In the genomic region with DNA sequence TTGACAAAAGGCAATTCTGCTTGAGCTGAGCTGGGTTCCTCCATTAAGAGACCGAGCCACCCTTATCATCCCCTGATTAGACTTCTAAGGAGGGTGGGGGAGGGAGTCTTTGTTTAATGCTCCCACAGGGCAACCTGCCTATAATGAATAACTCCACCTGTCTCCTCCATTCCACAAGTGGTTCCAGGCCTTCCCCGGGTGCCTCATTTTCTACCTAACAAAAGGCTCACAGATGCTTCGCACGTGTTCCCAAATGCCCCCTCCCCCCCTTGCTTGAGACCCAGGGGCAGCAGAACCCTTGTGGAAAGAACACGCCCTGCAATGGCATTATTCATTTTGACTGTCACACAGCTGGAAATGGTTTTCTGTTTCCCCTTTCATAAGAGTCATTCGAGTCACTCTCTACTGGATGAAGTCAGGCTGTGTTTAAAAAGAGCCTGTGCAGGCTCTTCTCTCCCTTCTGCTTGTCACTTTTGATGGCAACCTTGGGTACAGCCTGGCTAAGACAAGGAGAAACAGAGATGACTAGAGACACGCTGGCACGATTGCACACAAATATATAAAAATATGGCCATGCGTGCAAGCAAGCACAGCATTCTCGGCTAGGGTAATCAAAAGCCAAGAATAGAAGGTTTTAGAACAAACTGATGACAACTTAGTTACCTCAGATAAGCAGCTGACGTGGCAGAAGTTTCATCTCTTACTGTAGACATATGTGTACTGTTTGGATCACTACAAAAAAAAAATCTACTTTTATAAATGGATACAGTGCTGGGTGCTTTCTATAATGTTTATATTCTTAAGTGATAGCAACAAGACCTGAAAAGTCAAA, we compare ENCODE assay signal across 9 mouse cellular contexts. TPM values are rescaled to one million over a fixed set of nuclear protein-coding genes. Genes with fewer than 3 reads are reported as not detected.
DNase-seq lines count a peak whose midpoint lies in the region; ATAC-seq lines count a peak whose summit lies in the region.
"Had no signal": no experiment of that assay in that cellular context is flagged by ENCODE, and none has a peak within 500 bp of the region (broad histone marks: within the 10 kb centered on the region; RNA-seq: fewer than 3 reads in every experiment).

No protein-coding gene starts in this region.

- H3K4me3 ChIP-seq in heart, embryonic 12.5 days: no peak overlapping the region
- H3K4me3 ChIP-seq in heart, embryonic 11.5 days (ENCODE audit: low read depth, low read length): no peak overlapping the region
- no peak overlapping the region for H3K4me3 ChIP-seq in intestine, embryonic 14.5 days (ENCODE audit: low read depth, low read length)
- H3K4me3 ChIP-seq in midbrain, embryonic 13.5 days (replicated peaks): no peak overlapping the region
- H3K4me3 ChIP-seq: liver, embryonic 13.5 days had no signal

- peaks cover 30% of the 10 kb centered on the region for H3K4me1 ChIP-seq in heart, embryonic 12.5 days (replicated peaks)
- H3K4me1 ChIP-seq in heart, embryonic 11.5 days (ENCODE audit: control insufficient read depth, insufficient read depth, low read length): peaks cover 23% of the 10 kb centered on the region
- peaks cover 51% of the 10 kb centered on the region for H3K4me1 ChIP-seq in intestine, embryonic 14.5 days (replicated peaks; ENCODE audit: control insufficient read depth, insufficient read depth, low read length)
- 0 out of 2 replicates have a peak, but pooled peaks cover 4% of the 10 kb centered on the region for H3K4me1 ChIP-seq in midbrain, embryonic 13.5 days (replicated peaks)

- H3K27ac ChIP-seq in heart, embryonic 12.5 days (ENCODE audit: poor library complexity, severe bottlenecking): peak overlapping the region; percentile 39; the same call in 1 of the 2 replicates
- no peak overlapping the region for H3K27ac ChIP-seq in heart, embryonic 11.5 days (ENCODE audit: low read depth, low read length)
- H3K27ac ChIP-seq in intestine, embryonic 14.5 days (ENCODE audit: low read depth): peak overlapping the region; percentile 71
- no peak overlapping the region for H3K27ac ChIP-seq in midbrain, embryonic 13.5 days
- H3K27ac ChIP-seq: liver, embryonic 13.5 days had no signal

- no peaks in the 10 kb centered on the region for H3K9me3 ChIP-seq in heart, embryonic 12.5 days (replicated peaks)
- no peaks in the 10 kb centered on the region for H3K9me3 ChIP-seq in heart, embryonic 11.5 days (replicated peaks; ENCODE audit: control insufficient read depth, low read length)
- H3K9me3 ChIP-seq in intestine, embryonic 14.5 days (ENCODE audit: control insufficient read depth, low read length): no peaks in the 10 kb centered on the region
- H3K9me3 ChIP-seq in midbrain, embryonic 13.5 days: no peaks in the 10 kb centered on the region
- H3K9me3 ChIP-seq: liver, embryonic 13.5 days had no signal

- peak; percentile 73 for DNase-seq in 3T3-L1 (ENCODE audit: low read depth, low spot score)
- DNase-seq in embryo, embryonic 11 days: peak; percentile 91
- DNase-seq in intestine, embryonic 14.5 days (ENCODE audit: low spot score): peak; percentile 73
- DNase-seq in left cerebral cortex, adult 18-20 months (ENCODE audit: low spot score in 2 of 2): no peak
- DNase-seq: liver, embryonic 13.5 days had no signal

- H3K27me3 ChIP-seq in heart, embryonic 12.5 days (replicated peaks): no peaks in the 10 kb centered on the region
- no peaks in the 10 kb centered on the region for H3K27me3 ChIP-seq in heart, embryonic 11.5 days (ENCODE audit: control insufficient read depth, insufficient read depth, low read length)
- no peaks in the 10 kb centered on the region for H3K27me3 ChIP-seq in intestine, embryonic 14.5 days (replicated peaks; ENCODE audit: control insufficient read depth, insufficient read depth, low read length)
- peaks cover 1% of the 10 kb centered on the region for H3K27me3 ChIP-seq in midbrain, embryonic 13.5 days

- 31% methylated on average over 11 of the region's 11 CpGs for WGBS in heart, embryonic 12.5 days
- 25% methylated on average over 11 of the region's 11 CpGs for WGBS in heart, embryonic 11.5 days (ENCODE audit: insufficient replicate concordance)
- 22% methylated on average over 11 of the region's 11 CpGs for WGBS in intestine, embryonic 14.5 days
- WGBS in midbrain, embryonic 13.5 days: 57% methylated on average over 11 of the region's 11 CpGs

- no peak overlapping the region for H3K9ac ChIP-seq in heart, embryonic 12.5 days
- H3K9ac ChIP-seq in heart, embryonic 11.5 days (ENCODE audit: low read depth, low read length): no peak overlapping the region
- H3K9ac ChIP-seq in intestine, embryonic 14.5 days (ENCODE audit: low read length): no peak overlapping the region
- H3K9ac ChIP-seq in midbrain, embryonic 13.5 days (replicated peaks): no peak overlapping the region
- H3K9ac ChIP-seq: liver, embryonic 13.5 days had no signal

- H3K36me3 ChIP-seq in heart, embryonic 12.5 days: no peaks in the 10 kb centered on the region
- H3K36me3 ChIP-seq in heart, embryonic 11.5 days (ENCODE audit: control insufficient read depth, insufficient read depth, low read length): no peaks in the 10 kb centered on the region
- peaks cover 41% of the 10 kb centered on the region for H3K36me3 ChIP-seq in intestine, embryonic 14.5 days (ENCODE audit: control insufficient read depth, insufficient read depth, low read length)
- H3K36me3 ChIP-seq in midbrain, embryonic 13.5 days: no peaks in the 10 kb centered on the region
- H3K36me3 ChIP-seq: liver, embryonic 13.5 days had no signal

- no peak for ATAC-seq in heart, embryonic 12.5 days (ENCODE audit: insufficient number of reproducible peaks, low FRiP score)
- ATAC-seq in heart, embryonic 11.5 days (replicated peaks; ENCODE audit: insufficient number of reproducible peaks, low FRiP score, low TSS enrichment): no peak
- peak; percentile 76 for ATAC-seq in intestine, embryonic 14.5 days (replicated peaks; ENCODE audit: low FRiP score, low TSS enrichment, low read depth)
- no peak for ATAC-seq in midbrain, embryonic 13.5 days
- no peak for ATAC-seq in CD4-positive, CD25-positive, alpha-beta regulatory T cell, adult 4 months

- peak overlapping the region; percentile 2; the same call in 1 of the 2 replicates for H3K4me2 ChIP-seq in heart, embryonic 12.5 days
- no peak overlapping the region for H3K4me2 ChIP-seq in heart, embryonic 11.5 days
- H3K4me2 ChIP-seq in intestine, embryonic 14.5 days (ENCODE audit: low read length): no peak overlapping the region
- H3K4me2 ChIP-seq in midbrain, embryonic 13.5 days (replicated peaks): no peak overlapping the region
- H3K4me2 ChIP-seq: liver, embryonic 13.5 days had no signal

RNA-seq across cellular contexts. Expression of gene Lpar1, which starts 7.0 kb away (rescaled TPM):
- polyA plus RNA-seq in heart, embryonic 12.5 days (2016; fragmentation: Nextera tagmentation; extraction: Ambion mirVana): 14.8 and 16.5 TPM in 2 replicates
- 20.5 and 21.7 TPM in 2 replicates for polyA plus RNA-seq in heart, embryonic 11.5 days (2014; fragmentation: Nextera tagmentation; extraction: Ambion mirVana)
- polyA plus RNA-seq in intestine, embryonic 14.5 days (2014; fragmentation: Nextera tagmentation; extraction: Ambion mirVana): 57.0 and 66.2 TPM in 2 replicates
- 10 to 100 TPM; 14.1 to 19.4 TPM for total RNA-seq in left cerebral cortex, adult 18-20 months (2021)
- polyA plus RNA-seq in midbrain, embryonic 13.5 days (2015; fragmentation: Nextera tagmentation; extraction: Ambion mirVana): 15.8 and 18.2 TPM in 2 replicates
- polyA plus RNA-seq in CD4-positive, CD25-positive, alpha-beta regulatory T cell, adult 4 months (2017; shearing (Covaris generic)): not detected

Comparison
In these comparisons a context has a peak if more than half of its experiments do, and no peak if none do; other contexts are left out.
1. H3K27ac ChIP-seq: peak in heart, embryonic 12.5 days (single experiment) and intestine, embryonic 14.5 days (single experiment); none in heart, embryonic 11.5 days (single experiment) and midbrain, embryonic 13.5 days (single experiment).
2. DNase-seq: peak in 3T3-L1 (single experiment), embryo, embryonic 11 days (single experiment) and intestine, embryonic 14.5 days (single experiment); none in left cerebral cortex, adult 18-20 months (0 of 2).
3. RNA of gene Lpar1, which starts 7.0 kb away (polyA plus RNA-seq): 57.0 to 66.2 TPM in intestine, embryonic 14.5 days, 20.5 to 21.7 TPM in heart, embryonic 11.5 days, 15.8 to 18.2 TPM in midbrain, embryonic 13.5 days and 14.8 to 16.5 TPM in heart, embryonic 12.5 days; not detected in CD4-positive, CD25-positive, alpha-beta regulatory T cell, adult 4 months; every median in the first group is over 10 times any median in the second.